Mouse (Mus musculus): ENCODE results near the gene Rassf10.
"Not testable (repeated sequence)": the region's sequence is repeated elsewhere in the genome, so short reads cannot be mapped to it uniquely, and the experiment has no call there.

The Rassf10 gene

GRCm38 (mm10) chr7:112953777-112954291 is at the start of gene Rassf10:
Gene Rassf10 (plus strand): TSS chr7:112953962.
- DNase-seq (ENCODE audit: low spot score), result peak; percentile 68

DNA sequence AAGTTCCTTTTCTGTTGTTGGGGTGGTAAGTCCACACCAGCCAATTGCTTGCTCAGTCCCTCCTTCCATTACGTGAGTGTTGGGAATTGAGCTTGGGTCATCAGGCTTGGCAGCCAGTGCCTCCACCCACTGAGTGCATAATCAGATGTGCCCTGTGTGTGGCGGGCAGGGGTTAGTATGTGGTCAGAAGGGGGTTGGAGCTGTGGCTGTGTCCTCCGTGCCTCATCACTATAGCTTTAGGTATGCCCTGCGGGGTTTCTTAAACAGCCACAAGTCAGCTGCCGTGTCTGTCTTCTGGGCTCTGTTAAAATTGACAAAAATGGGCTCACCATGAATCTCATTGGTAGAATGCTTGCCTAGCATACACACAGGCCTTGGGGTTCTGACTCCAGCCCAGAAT is 46.9 kb upstream of the Rassf10 start:
- no peak for DNase-seq (ENCODE audit: low spot score)

GRCm38 (mm10) chr7:112907468-112907867 is 46.3 kb upstream of the Rassf10 start:
- DNase-seq (ENCODE audit: low spot score), result no peak

GRCm38 (mm10) chr7:112909164-112909563 is 44.6 kb upstream of the Rassf10 start:
- DNase-seq (ENCODE audit: low spot score), result no peak

DNA sequence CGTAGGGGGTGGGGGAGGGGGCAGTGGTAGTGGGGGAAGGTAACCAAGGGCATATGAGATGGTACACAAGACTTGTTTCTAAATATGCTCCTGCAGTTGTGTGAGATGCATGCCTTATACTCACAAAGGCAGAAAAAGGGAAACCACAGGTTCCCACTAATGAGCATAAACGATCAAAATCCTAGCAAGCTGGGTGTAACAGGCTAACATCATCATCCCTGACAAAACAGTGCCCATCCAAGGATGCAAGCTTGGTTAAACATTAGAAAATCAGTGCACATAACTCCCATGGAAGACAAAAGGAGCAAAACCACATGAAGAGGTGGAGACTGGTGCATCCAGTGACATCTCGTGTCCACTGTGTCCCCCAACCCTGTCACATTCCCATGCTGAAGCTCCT is 40.8 kb upstream of the Rassf10 start:
- DNase-seq (ENCODE audit: low spot score), result no peak

GRCm38 (mm10) chr7:112915571-112915970 is 38.2 kb upstream of the Rassf10 start:
- no peak for DNase-seq (ENCODE audit: low spot score)

GRCm38 (mm10) chr7:112917613-112918278 is 36.0 kb upstream of the Rassf10 start:
- no peak for DNase-seq (ENCODE audit: low spot score)

GRCm38 (mm10) chr7:112918279-112918991 is 35.3 kb upstream of the Rassf10 start:
- no peak for DNase-seq (ENCODE audit: low spot score)

DNA sequence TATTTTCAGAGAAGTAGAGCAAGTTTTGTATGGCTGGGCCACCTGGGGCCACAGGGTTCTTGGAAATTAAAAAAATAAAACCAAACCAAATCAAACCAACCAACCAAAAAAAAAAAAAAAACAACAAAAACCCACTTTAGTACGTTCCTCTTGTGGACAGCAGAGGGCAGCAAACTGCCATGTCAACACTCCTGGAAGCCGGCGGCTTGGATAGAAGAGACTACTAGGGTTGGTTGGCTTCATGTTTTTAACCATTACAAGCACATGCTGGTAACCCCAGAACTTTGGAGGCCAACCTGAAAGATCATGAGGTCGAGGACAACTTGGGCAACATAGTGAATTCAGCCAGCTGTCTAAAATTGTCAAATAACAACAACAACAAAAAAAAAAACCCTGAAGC is 33.9 kb upstream of the Rassf10 start:
- DNase-seq (ENCODE audit: low spot score), result peak; percentile 80

- no peak for DNase-seq (ENCODE audit: low spot score)
Observed at GRCm38 (mm10) chr7:112922801-112923200, 31.0 kb upstream of the Rassf10 start.

GRCm38 (mm10) chr7:112923712-112924111 is 30.1 kb upstream of the Rassf10 start:
- no peak for DNase-seq (ENCODE audit: low spot score)

- no peak for DNase-seq (ENCODE audit: low spot score)
Observed at GRCm38 (mm10) chr7:112930669-112931068, 23.1 kb upstream of the Rassf10 start.

GRCm38 (mm10) chr7:112935876-112936275 is 17.9 kb upstream of the Rassf10 start:
- DNase-seq (ENCODE audit: low spot score), result not testable (repeated sequence)

GRCm38 (mm10) chr7:112937089-112937488 is 16.7 kb upstream of the Rassf10 start:
- no peak for DNase-seq (ENCODE audit: low spot score)

DNA sequence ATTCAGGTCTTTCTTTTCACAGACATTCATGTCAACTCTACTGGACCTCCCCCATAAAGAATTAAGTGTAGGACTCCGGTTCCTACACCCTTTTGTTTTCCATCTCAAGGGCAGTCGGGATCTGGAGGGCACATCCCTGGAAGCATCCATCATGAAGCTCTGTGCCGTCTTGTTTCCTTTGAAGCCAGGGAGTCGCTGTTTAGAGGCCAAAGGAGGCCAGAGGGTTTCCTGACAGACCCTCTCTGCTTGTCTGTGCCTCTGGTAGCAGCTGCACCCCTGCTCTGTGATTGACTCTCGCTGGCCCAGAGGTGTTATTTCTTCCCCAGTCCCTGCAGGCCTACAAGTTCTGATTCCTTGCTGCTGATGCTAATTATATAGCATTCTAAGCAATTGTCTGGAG is 14.8 kb upstream of the Rassf10 start:
- DNase-seq (ENCODE audit: low spot score), result no peak

GRCm38 (mm10) chr7:112942567-112942966 is 11.2 kb upstream of the Rassf10 start:
- no peak for DNase-seq (ENCODE audit: low spot score)

- no peak for DNase-seq (ENCODE audit: low spot score)
Observed at GRCm38 (mm10) chr7:112943056-112943455, 10.7 kb upstream of the Rassf10 start.

DNA sequence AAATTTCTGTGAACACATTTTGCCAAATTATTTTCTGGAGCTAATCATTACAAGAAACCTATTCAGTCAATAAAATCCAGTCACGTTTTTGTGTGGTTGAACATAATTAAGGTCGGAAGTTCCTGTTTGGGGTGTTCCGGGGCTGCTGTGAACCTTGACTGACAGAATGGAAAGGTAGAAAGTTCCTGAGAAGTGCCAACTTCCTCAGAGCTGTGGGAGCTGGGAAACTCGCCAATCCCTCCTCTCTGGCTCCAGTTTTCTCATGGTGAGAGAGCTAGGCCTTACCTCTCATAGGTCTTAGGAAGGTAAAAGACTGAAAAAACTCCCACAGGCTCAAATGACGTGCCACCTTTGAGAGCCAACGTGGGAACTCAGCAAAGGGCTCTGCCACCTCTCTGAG is 7.1 kb upstream of the Rassf10 start:
- DNase-seq (ENCODE audit: low spot score), result no peak

GRCm38 (mm10) chr7:112954351-112955102 is 765 bp downstream of the Rassf10 start:
- peak; percentile 38 for DNase-seq (ENCODE audit: low spot score)

- peak; percentile 53 for DNase-seq (ENCODE audit: low spot score)
Observed at GRCm38 (mm10) chr7:112955103-112955827, 1.5 kb downstream of the Rassf10 start.

DNA sequence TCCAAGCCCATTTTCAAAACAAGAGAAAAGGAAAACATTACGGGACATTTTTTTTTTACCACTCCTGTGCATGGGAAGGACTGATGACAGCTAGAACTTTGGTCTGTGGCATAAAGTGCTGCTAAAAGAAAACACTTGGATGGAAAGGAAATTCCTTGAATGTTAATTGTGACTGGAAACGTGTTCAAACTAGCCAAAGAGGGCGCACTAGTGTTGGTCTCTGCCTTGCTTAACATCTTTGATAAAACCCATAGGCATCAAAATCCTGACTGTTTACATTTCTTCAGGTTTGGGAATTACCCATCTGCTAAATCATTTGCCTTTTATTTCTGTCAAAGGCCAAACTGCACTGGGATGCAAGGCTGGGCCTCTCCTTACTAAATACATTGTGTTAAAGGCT is 2.2 kb downstream of the Rassf10 start:
- no peak for DNase-seq (ENCODE audit: low spot score)

DNA sequence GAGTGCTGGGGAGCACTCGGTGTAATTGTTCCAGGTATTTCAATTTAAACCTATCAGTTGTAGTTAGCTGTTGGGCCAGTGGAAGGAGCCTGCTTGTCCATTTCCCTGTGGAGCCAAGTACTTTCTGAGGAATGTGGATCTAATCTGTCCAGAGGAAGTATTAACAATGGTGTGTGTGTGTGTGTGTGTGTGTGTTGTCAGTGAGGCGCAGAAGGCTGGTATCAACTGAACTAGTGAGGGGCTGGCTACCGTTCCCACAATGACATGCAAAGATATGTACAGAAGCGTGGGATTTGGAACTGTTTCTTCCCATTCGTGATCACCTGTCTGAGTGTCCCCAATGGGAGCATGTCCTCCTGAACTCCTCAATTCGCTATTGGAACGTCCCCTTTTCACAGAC is 3.2 kb downstream of the Rassf10 start:
- no peak for DNase-seq (ENCODE audit: low spot score)
